Mouse (Mus musculus): ENCODE results near the gene Gm5447. TPM values are rescaled to one million over a fixed set of nuclear protein-coding genes. Genes with fewer than 3 reads are reported as not detected.

Gene Gm5447
- polyA plus RNA-seq, 1 experiment: not detected

- H3K27me3 ChIP-seq (ENCODE audit: control insufficient read depth, insufficient read depth, low read length, poor library complexity, severe bottlenecking): no peaks in the 10 kb centered on the region
- no peaks in the 10 kb centered on the region for H3K4me1 ChIP-seq (ENCODE audit: control insufficient read depth, insufficient read depth, low read length)
- TF ChIP-seq EP300 (IDR thresholded peaks at IDR 0.05; ENCODE audit: insufficient read depth, low read depth, low read length): no peak
Observed at GRCm38 (mm10) chr13:30976536-30977084, 2.6 kb downstream of the Gm5447 start.

GRCm38 (mm10) chr13:30978224-30978623, 4.2 kb downstream of the Gm5447 start:
- no peak overlapping the region for H3K4me3 ChIP-seq (ENCODE audit: low read depth, low read length)
- H3K9ac ChIP-seq (ENCODE audit: low read depth, poor library complexity, severe bottlenecking): no peak overlapping the region
- no peaks in the 10 kb centered on the region for H3K27me3 ChIP-seq (ENCODE audit: control insufficient read depth, insufficient read depth, low read length, poor library complexity, severe bottlenecking)
- H3K36me3 ChIP-seq (ENCODE audit: control insufficient read depth, insufficient read depth, low read length, poor library complexity, severe bottlenecking): no peaks in the 10 kb centered on the region
- H3K4me1 ChIP-seq (ENCODE audit: control insufficient read depth, insufficient read depth, low read length): no peaks in the 10 kb centered on the region
- TF ChIP-seq CTCF (IDR thresholded peaks at IDR 0.05; ENCODE audit: low read depth, low read length): no peak
- no peaks in the 10 kb centered on the region for H3K9me3 ChIP-seq (replicated peaks; ENCODE audit: control insufficient read depth, insufficient read depth, low read length, poor library complexity, severe bottlenecking)
- H3K27ac ChIP-seq (ENCODE audit: insufficient read depth, low read length): no peak overlapping the region

More at GRCm38 (mm10) chr13:30976536-30977084, 2.6 kb downstream of the Gm5447 start:
- Histone ChIP-seq H3K9ac (ENCODE audit: low read depth, poor library complexity, severe bottlenecking) (no peak overlapping the region), H3K9me3 (replicated peaks; ENCODE audit: control insufficient read depth, insufficient read depth, low read length, poor library complexity, severe bottlenecking) (no peaks in the 10 kb centered on the region), H3K4me3 (ENCODE audit: low read depth, low read length) (no peak overlapping the region), H3K27ac (ENCODE audit: insufficient read depth, low read length) (no peak overlapping the region), H3K36me3 (ENCODE audit: control insufficient read depth, insufficient read depth, low read length, poor library complexity, severe bottlenecking) (no peaks in the 10 kb centered on the region)

GRCm38 (mm10) chr13:30981666-30982065, 7.7 kb downstream of the Gm5447 start:
- H3K4me1 ChIP-seq (ENCODE audit: control insufficient read depth, insufficient read depth, low read length): no peaks in the 10 kb centered on the region
- no peak overlapping the region for H3K9ac ChIP-seq (ENCODE audit: low read depth, poor library complexity, severe bottlenecking)
- TF ChIP-seq POLR2A (IDR thresholded peaks at IDR 0.05; ENCODE audit: insufficient read depth, low read length): no peak
- peak; percentile 54 for TF ChIP-seq CTCF (IDR thresholded peaks at IDR 0.05; ENCODE audit: low read depth, low read length)
- no peak overlapping the region for H3K27ac ChIP-seq (ENCODE audit: insufficient read depth, low read length)
- no peaks in the 10 kb centered on the region for H3K9me3 ChIP-seq (replicated peaks; ENCODE audit: control insufficient read depth, insufficient read depth, low read length, poor library complexity, severe bottlenecking)
- H3K27me3 ChIP-seq (ENCODE audit: control insufficient read depth, insufficient read depth, low read length, poor library complexity, severe bottlenecking): no peaks in the 10 kb centered on the region
- H3K36me3 ChIP-seq (ENCODE audit: control insufficient read depth, insufficient read depth, low read length, poor library complexity, severe bottlenecking): no peaks in the 10 kb centered on the region
- H3K4me3 ChIP-seq (ENCODE audit: low read depth, low read length): no peak overlapping the region

- TF ChIP-seq EP300 (IDR thresholded peaks at IDR 0.05; ENCODE audit: insufficient read depth, low read depth, low read length) (no peak), CTCF (IDR thresholded peaks at IDR 0.05; ENCODE audit: low read depth, low read length) (no peak), POLR2A (IDR thresholded peaks at IDR 0.05; ENCODE audit: insufficient read depth, low read length) (no peak)
- H3K36me3 ChIP-seq (ENCODE audit: control insufficient read depth, insufficient read depth, low read length, poor library complexity, severe bottlenecking): no peaks in the 10 kb centered on the region
- H3K9ac ChIP-seq (ENCODE audit: low read depth, poor library complexity, severe bottlenecking): peak overlapping the region; percentile 38
- H3K9me3 ChIP-seq (replicated peaks; ENCODE audit: control insufficient read depth, insufficient read depth, low read length, poor library complexity, severe bottlenecking): no peaks in the 10 kb centered on the region
- no peak overlapping the region for H3K27ac ChIP-seq (ENCODE audit: insufficient read depth, low read length)
- peak overlapping the region; percentile 54 for H3K4me3 ChIP-seq (ENCODE audit: low read depth, low read length)
- H3K27me3 ChIP-seq (ENCODE audit: control insufficient read depth, insufficient read depth, low read length, poor library complexity, severe bottlenecking): no peaks in the 10 kb centered on the region
- H3K4me1 ChIP-seq (ENCODE audit: control insufficient read depth, insufficient read depth, low read length): no peaks in the 10 kb centered on the region
Observed at GRCm38 (mm10) chr13:30985275-30985597, 11.2 kb downstream of the Gm5447 start.

GRCm38 (mm10) chr13:30985598-30986466, 11.8 kb downstream of the Gm5447 start:
- H3K9ac ChIP-seq (ENCODE audit: low read depth, poor library complexity, severe bottlenecking): peak overlapping the region; percentile 38
- H3K36me3 ChIP-seq (ENCODE audit: control insufficient read depth, insufficient read depth, low read length, poor library complexity, severe bottlenecking): no peaks in the 10 kb centered on the region
- H3K27ac ChIP-seq (ENCODE audit: insufficient read depth, low read length): no peak overlapping the region
- peak overlapping the region; percentile 54 for H3K4me3 ChIP-seq (ENCODE audit: low read depth, low read length)
- H3K9me3 ChIP-seq (replicated peaks; ENCODE audit: control insufficient read depth, insufficient read depth, low read length, poor library complexity, severe bottlenecking): no peaks in the 10 kb centered on the region
- H3K27me3 ChIP-seq (ENCODE audit: control insufficient read depth, insufficient read depth, low read length, poor library complexity, severe bottlenecking): no peaks in the 10 kb centered on the region
- TF ChIP-seq EP300 (IDR thresholded peaks at IDR 0.05; ENCODE audit: insufficient read depth, low read depth, low read length) (no peak), CTCF (IDR thresholded peaks at IDR 0.05; ENCODE audit: low read depth, low read length) (no peak), POLR2A (IDR thresholded peaks at IDR 0.05; ENCODE audit: insufficient read depth, low read length) (no peak)
- H3K4me1 ChIP-seq (ENCODE audit: control insufficient read depth, insufficient read depth, low read length): no peaks in the 10 kb centered on the region

GRCm38 (mm10) chr13:30986934-30987455, 13.0 kb downstream of the Gm5447 start:
- H3K4me1 ChIP-seq (ENCODE audit: control insufficient read depth, insufficient read depth, low read length): no peaks in the 10 kb centered on the region
- H3K27me3 ChIP-seq (ENCODE audit: control insufficient read depth, insufficient read depth, low read length, poor library complexity, severe bottlenecking): no peaks in the 10 kb centered on the region
- H3K9me3 ChIP-seq (replicated peaks; ENCODE audit: control insufficient read depth, insufficient read depth, low read length, poor library complexity, severe bottlenecking): no peaks in the 10 kb centered on the region
- TF ChIP-seq EP300 (IDR thresholded peaks at IDR 0.05; ENCODE audit: insufficient read depth, low read depth, low read length): no peak
- TF ChIP-seq CTCF (IDR thresholded peaks at IDR 0.05; ENCODE audit: low read depth, low read length): no peak
- no peak for TF ChIP-seq POLR2A (IDR thresholded peaks at IDR 0.05; ENCODE audit: insufficient read depth, low read length)
- no peak overlapping the region for H3K9ac ChIP-seq (ENCODE audit: low read depth, poor library complexity, severe bottlenecking)
- H3K27ac ChIP-seq (ENCODE audit: insufficient read depth, low read length): no peak overlapping the region
- H3K36me3 ChIP-seq (ENCODE audit: control insufficient read depth, insufficient read depth, low read length, poor library complexity, severe bottlenecking): no peaks in the 10 kb centered on the region
- H3K4me3 ChIP-seq (ENCODE audit: low read depth, low read length): no peak overlapping the region
